Mouse (Mus musculus) CH12.LX (cell line): Measurements from ENCODE around the gene Olfr324. TPM values are rescaled to one million over a fixed set of nuclear protein-coding genes. Genes with fewer than 3 reads are reported as not detected.
A peak's percentile ranks its signal among the peaks of the same experiment; 100 is the strongest.

ENCODE experiments used
- DNase-seq: peaks from one replicate; pipeline ENCODE4 v3.0.0-alpha.2; 2013; ENCODE audit errors: extremely low read depth
- H3K27ac ChIP-seq: 2 replicates; pipeline ENCODE4 v1.5.1; 2012; ENCODE audit warnings: low read depth, mild to moderate bottlenecking, control low read depth, moderate library complexity; ENCODE audit not compliant: insufficient read depth
- H3K27me3 ChIP-seq: replicated peaks from 2 replicates; pipeline ENCODE3; 2012; ENCODE audit warnings: inconsistent platforms
- H3K36me3 ChIP-seq, 2 experiments: replicated peaks in 1 of 2; 2 replicates each; pipeline versions ENCODE3 to v1.6.1; 2012; ENCODE audit warnings: inconsistent platforms in 1 of 2, low read length in 1 of 2, mild to moderate bottlenecking in 1 of 2, mixed read lengths in 1 of 2, moderate library complexity in 1 of 2; ENCODE audit not compliant: control insufficient read depth in 1 of 2, insufficient read depth in 1 of 2
- H3K4me1 ChIP-seq, 2 experiments: 2 replicates each; pipeline ENCODE4 v1.6.1; 2012; ENCODE audit warnings: inconsistent platforms in 1 of 2, moderate library complexity in 1 of 2; ENCODE audit not compliant: insufficient read depth in 2 of 2, control insufficient read depth in 1 of 2
- H3K4me2 ChIP-seq: 2 replicates; pipeline ENCODE4 v1.6.1; 2012; ENCODE audit warnings: low read depth, mild to moderate bottlenecking, control low read depth; ENCODE audit not compliant: poor library complexity, insufficient read depth, severe bottlenecking
- H3K4me3 ChIP-seq, 3 experiments: fragments of 150-350 bp in 1 of 3; sonication (generic) in 1 of 3; replicated peaks in 1 of 3; 2 replicates each; pipeline versions ENCODE3 to v1.5.1; 2011 to 2012; ENCODE audit warnings: low read depth in 2 of 3, low read length in 2 of 3, mild to moderate bottlenecking in 2 of 3, moderate library complexity in 2 of 3, control low read depth in 1 of 3, improper control_type of control experiment in 1 of 3, inconsistent platforms in 1 of 3, mixed read lengths in 1 of 3; ENCODE audit not compliant: poor library complexity in 1 of 3
- H3K79me2 ChIP-seq: replicated peaks from 2 replicates; pipeline ENCODE4 v1.6.1; 2012; ENCODE audit warnings: mild to moderate bottlenecking, moderate library complexity; ENCODE audit not compliant: control insufficient read depth, poor library complexity, insufficient read depth, severe bottlenecking; ENCODE audit errors: extremely low read depth
- H3K9ac ChIP-seq: 2 replicates; pipeline ENCODE4 v1.6.1; 2012; ENCODE audit warnings: low read depth, mild to moderate bottlenecking, control low read depth, moderate library complexity; ENCODE audit not compliant: insufficient read depth
- H3K9me3 ChIP-seq: replicated peaks from 2 replicates; pipeline ENCODE3; 2012; ENCODE audit warnings: low read length, inconsistent platforms, mixed read lengths
- CHD1 ChIP-seq: IDR thresholded peaks from 2 replicates; pipeline ENCODE4 v1.6.1; 2012; ENCODE audit warnings: low read depth, low read length, improper control_type of control experiment, inconsistent platforms
- CHD2 ChIP-seq: IDR thresholded peaks from 2 replicates; pipeline ENCODE4 v1.6.1; 2011; ENCODE audit warnings: low read length, improper control_type of control experiment
- CTCF ChIP-seq, 2 experiments: IDR thresholded peaks in 1 of 2; conservative IDR thresholded peaks in 1 of 2; 2 replicates each; pipeline ENCODE4 v1.5.1; 2011 to 2012; ENCODE audit warnings: low read depth in 2 of 2, low read length in 2 of 2, improper control_type of control experiment in 1 of 2, inconsistent platforms in 1 of 2, mild to moderate bottlenecking in 1 of 2, moderate library complexity in 1 of 2
- EP300 ChIP-seq: IDR thresholded peaks from 2 replicates; pipeline ENCODE4 v1.6.1; 2011; ENCODE audit warnings: low read length, improper control_type of control experiment
- ETS1 ChIP-seq: conservative IDR thresholded peaks from 2 replicates; pipeline ENCODE4 v1.6.1; 2012; ENCODE audit warnings: low read depth, mild to moderate bottlenecking, inconsistent platforms, low read length, improper control_type of control experiment, moderate library complexity
- HCFC1 ChIP-seq: IDR thresholded peaks from 2 replicates; pipeline ENCODE4 v1.6.1; 2012; ENCODE audit warnings: low read depth, mild to moderate bottlenecking, inconsistent platforms, low read length, improper control_type of control experiment
- IRF4 ChIP-seq: IDR thresholded peaks from 2 replicates; pipeline ENCODE4 v1.6.1; 2014; ENCODE audit warnings: low read depth, mild to moderate bottlenecking, inconsistent platforms, low read length, improper control_type of control experiment
- JUN ChIP-seq: IDR thresholded peaks from 2 replicates; pipeline ENCODE4 v1.6.1; 2011; ENCODE audit warnings: low read depth, mild to moderate bottlenecking, low read length, improper control_type of control experiment, moderate library complexity; ENCODE audit not compliant: insufficient read depth
- KAT2A ChIP-seq: IDR thresholded peaks from 2 replicates; pipeline ENCODE4 v1.6.1; 2012; ENCODE audit warnings: low read length, improper control_type of control experiment, inconsistent platforms; ENCODE audit not compliant: insufficient replicate concordance
- MAFK ChIP-seq: IDR thresholded peaks from 2 replicates; pipeline ENCODE4 v1.6.1; 2011; ENCODE audit warnings: low read length, improper control_type of control experiment; ENCODE audit not compliant: insufficient replicate concordance
- MAX ChIP-seq: IDR thresholded peaks from 2 replicates; pipeline ENCODE4 v1.6.1; 2011; ENCODE audit warnings: low read length, improper control_type of control experiment
- MAZ ChIP-seq: IDR thresholded peaks from 2 replicates; pipeline ENCODE4 v1.6.1; 2012; ENCODE audit warnings: low read depth, mild to moderate bottlenecking, inconsistent platforms, low read length, improper control_type of control experiment, moderate library complexity
- MEF2A ChIP-seq: IDR thresholded peaks from 2 replicates; pipeline ENCODE4 v1.6.1; 2014; ENCODE audit warnings: low read depth, mild to moderate bottlenecking, inconsistent platforms, low read length, improper control_type of control experiment, borderline replicate concordance
- MXI1 ChIP-seq: IDR thresholded peaks from 2 replicates; pipeline ENCODE4 v1.6.1; 2011; ENCODE audit warnings: mild to moderate bottlenecking, low read depth, low read length, improper control_type of control experiment
- MYC ChIP-seq: IDR thresholded peaks from 2 replicates; pipeline ENCODE4 v1.6.1; 2011; ENCODE audit warnings: low read depth, mild to moderate bottlenecking, improper control_type of control experiment, low read length
- NRF1 ChIP-seq: IDR thresholded peaks from 2 replicates; pipeline ENCODE4 v1.6.1; 2014; ENCODE audit warnings: low read depth, mild to moderate bottlenecking, inconsistent platforms, low read length, improper control_type of control experiment, moderate library complexity
- PAX5 ChIP-seq: IDR thresholded peaks from 2 replicates; pipeline ENCODE4 v1.6.1; 2012; ENCODE audit warnings: low read length, inconsistent platforms, mixed read lengths
- POLR2A ChIP-seq: IDR thresholded peaks from 2 replicates; pipeline ENCODE4 v1.6.1; 2011; ENCODE audit warnings: low read depth, mild to moderate bottlenecking, improper control_type of control experiment, low read length
- RAD21 ChIP-seq: IDR thresholded peaks from 2 replicates; pipeline ENCODE4 v1.6.1; 2011; ENCODE audit warnings: low read depth, mild to moderate bottlenecking, low read length, improper control_type of control experiment, moderate library complexity
- RCOR1 ChIP-seq: conservative IDR thresholded peaks from 2 replicates; pipeline ENCODE4 v1.6.1; 2012; ENCODE audit warnings: low read depth, mild to moderate bottlenecking, inconsistent platforms, low read length, improper control_type of control experiment
- SIN3A ChIP-seq: IDR thresholded peaks from 2 replicates; pipeline ENCODE4 v1.6.1; 2012; ENCODE audit warnings: low read length, improper control_type of control experiment, inconsistent platforms
- SMC3 ChIP-seq: IDR thresholded peaks from 2 replicates; pipeline ENCODE4 v1.6.1; 2011; ENCODE audit warnings: low read depth, low read length, improper control_type of control experiment
- TCF12 ChIP-seq: IDR thresholded peaks from 2 replicates; pipeline ENCODE4 v1.6.1; 2014; ENCODE audit warnings: low read depth, mild to moderate bottlenecking, inconsistent platforms, low read length, improper control_type of control experiment
- USF1 ChIP-seq: IDR thresholded peaks from 2 replicates; pipeline ENCODE4 v1.6.1; 2014; ENCODE audit warnings: low read depth, mild to moderate bottlenecking, inconsistent platforms, low read length, improper control_type of control experiment
- ZC3H11A ChIP-seq: IDR thresholded peaks from 2 replicates; pipeline ENCODE4 v1.6.1; 2012; ENCODE audit warnings: low read depth, mild to moderate bottlenecking, inconsistent platforms, low read length, improper control_type of control experiment
- ZKSCAN1 ChIP-seq: IDR thresholded peaks from 2 replicates; pipeline ENCODE4 v1.6.1; 2012; ENCODE audit warnings: low read depth, inconsistent platforms, low read length, improper control_type of control experiment, borderline replicate concordance
- dilution Hi-C: fragments of 300-500 bp; cut with MboI; formaldehyde crosslinking; loops from 2 replicates; pipeline ENCODE4 v1.14.3; 2020; ENCODE audit warnings: low sequenced_read_pairs; ENCODE audit not compliant: extremely low pct_unique_long_range_greater_than_20kb, extremely low pct_ligation_motif_present
- in situ Hi-C: fragments of 300-500 bp; cut with MboI; formaldehyde crosslinking; loops from 3 replicates; pipeline ENCODE4 v1.14.3; 2019; ENCODE audit warnings: low sequenced_read_pairs, low pct_ligation_motif_present, low pct_unique_long_range_greater_than_20kb, mixed read lengths
- polyA plus RNA-seq: library from polyadenylated mRNA; unstranded; fragments of >175 nt; gene quantifications from 2 replicates; pipeline ENCODE4 v1.2.1, GENCODE M21; 2012; ENCODE audit warnings: low read depth; ENCODE audit not compliant: insufficient read length
- total RNA-seq, 2 experiments: library from RNA; depleted of rRNA; stranded (reverse); fragments of 300-350 nt in 1 of 2; fragments of >200 nt in 1 of 2; gene quantifications; 2 replicates each; pipeline ENCODE4 v1.2.3; 2012 to 2014

Gene Olfr324
- total and polyA plus RNA-seq, 3 experiments = not detected

- DNase-seq = no peak
- no peaks in the 10 kb centered on the region for H3K9me3 ChIP-seq
- dilution Hi-C loops (no loop called here), in situ Hi-C loops (loop anchor here (25.0 kb wide), 1 partner anchor 698 kb away; no protein-coding TSS in a partner anchor)
- H3K9ac ChIP-seq = no peak overlapping the region
- peaks cover 85% of the 10 kb centered on the region for H3K27me3 ChIP-seq
- H3K4me3 ChIP-seq = no peak overlapping the region
- no peaks in the 10 kb centered on the region for H3K79me2 ChIP-seq
- TF ChIP-seq ETS1 (no peak), MAFK (no peak), PAX5 (no peak), ZC3H11A (no peak), MEF2A (no peak), SMC3 (no peak), JUN (no peak), POLR2A (no peak), ZKSCAN1 (no peak), EP300 (no peak), MYC (no peak)
- H3K27ac ChIP-seq = no peak overlapping the region
- H3K4me1 ChIP-seq = no peaks in the 10 kb centered on the region
- no peak overlapping the region for H3K4me2 ChIP-seq
- H3K36me3 ChIP-seq = no peaks in the 10 kb centered on the region
Observed at GRCm38 (mm10) chr11:58634878-58635277, 40.0 kb downstream of the Olfr324 start.

DNA sequence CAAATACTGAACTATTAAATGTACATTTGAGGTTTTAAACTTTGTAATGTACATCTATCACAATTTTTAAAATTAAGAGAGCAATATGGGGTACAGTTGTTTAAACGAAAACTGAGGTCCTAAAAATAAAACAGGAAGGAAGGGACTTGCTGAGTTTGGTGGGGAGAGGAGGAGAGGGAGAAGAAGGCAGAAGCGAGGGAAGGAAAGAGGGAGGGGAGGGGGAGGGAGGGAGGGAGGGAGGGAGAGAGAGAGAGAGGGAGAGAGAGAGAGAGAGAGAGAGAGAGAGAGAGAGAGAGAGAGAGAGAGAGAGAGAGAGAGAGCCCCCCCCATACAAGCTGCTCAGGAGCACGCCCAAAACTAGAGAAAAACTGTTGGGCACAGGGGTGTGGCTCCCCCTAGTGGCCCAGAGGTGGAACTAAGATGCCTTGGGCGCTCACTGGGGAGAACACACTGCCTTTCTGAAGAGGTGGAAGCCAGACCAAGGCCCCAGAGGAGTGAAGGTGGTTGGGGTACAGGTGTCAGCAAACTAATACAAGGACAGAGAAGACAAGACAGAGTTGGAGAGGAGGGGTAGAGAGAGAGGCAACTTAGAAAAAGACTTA, 41.6 kb downstream of the Olfr324 start:
- H3K4me2 ChIP-seq = no peak overlapping the region
- H3K27ac ChIP-seq = no peak overlapping the region
- no peaks in the 10 kb centered on the region for H3K36me3 ChIP-seq
- peak; percentile 55 for DNase-seq
- in situ Hi-C loops (loop anchor here (25.0 kb wide), 1 partner anchor 699 kb away; no protein-coding TSS in a partner anchor), dilution Hi-C loops (no loop called here)
- H3K27me3 ChIP-seq = peaks cover 85% of the 10 kb centered on the region
- H3K4me3 ChIP-seq = no peak overlapping the region
- H3K79me2 ChIP-seq = no peaks in the 10 kb centered on the region
- peaks cover 0 to 4% of the 10 kb centered on the region in 2 experiments; a peak in 2 of 4 replicates for H3K4me1 ChIP-seq
- H3K9me3 ChIP-seq = no peaks in the 10 kb centered on the region
- no peak overlapping the region for H3K9ac ChIP-seq
- TF ChIP-seq USF1 = no peak
- TF ChIP-seq MAX = peak; percentile 29; the same call in 1 of the 2 replicates
- no peak for TF ChIP-seq CHD2
- no peak for TF ChIP-seq IRF4
- peak; percentile 71 for TF ChIP-seq SMC3
- TF ChIP-seq MXI1 = no peak
- no peak for TF ChIP-seq HCFC1
- TF ChIP-seq EP300 = no peak
- peak; percentile 72 for TF ChIP-seq RAD21
- no peak for TF ChIP-seq SIN3A
- TF ChIP-seq NRF1 = no peak
- TF ChIP-seq CTCF (conservative IDR thresholded peaks at IDR 0.05 in 1 of 2, IDR thresholded peaks at IDR 0.05 in 1 of 2; ENCODE audit: low read depth in 2 of 2, low read length in 2 of 2) = peak; percentile 68 to 88
- no peak for TF ChIP-seq MAFK
- peak; percentile 62; the same call in 1 of the 2 replicates for TF ChIP-seq MAZ
- no peak for TF ChIP-seq PAX5
- TF ChIP-seq CHD1 = no peak
- TF ChIP-seq KAT2A = no peak
- no peak for TF ChIP-seq RCOR1
- TF ChIP-seq MYC = 0 out of 2 replicates have a peak, but pooled peaks have one; percentile 31
- 0 out of 2 replicates have a peak, but pooled peaks have one; percentile 19 for TF ChIP-seq TCF12
- TF ChIP-seq, all 38 proteins: peak for 7
